Mouse (Mus musculus): ENCODE data around the gene Cirbp. TPM values are rescaled to one million over a fixed set of nuclear protein-coding genes. Genes with fewer than 3 reads are reported as not detected.
A peak's percentile ranks its signal among the peaks of the same experiment; 100 is the strongest.

Gene Cirbp
- polyA plus RNA-seq, 1 experiment from 2014 or later, result 86.7 TPM

DNA sequence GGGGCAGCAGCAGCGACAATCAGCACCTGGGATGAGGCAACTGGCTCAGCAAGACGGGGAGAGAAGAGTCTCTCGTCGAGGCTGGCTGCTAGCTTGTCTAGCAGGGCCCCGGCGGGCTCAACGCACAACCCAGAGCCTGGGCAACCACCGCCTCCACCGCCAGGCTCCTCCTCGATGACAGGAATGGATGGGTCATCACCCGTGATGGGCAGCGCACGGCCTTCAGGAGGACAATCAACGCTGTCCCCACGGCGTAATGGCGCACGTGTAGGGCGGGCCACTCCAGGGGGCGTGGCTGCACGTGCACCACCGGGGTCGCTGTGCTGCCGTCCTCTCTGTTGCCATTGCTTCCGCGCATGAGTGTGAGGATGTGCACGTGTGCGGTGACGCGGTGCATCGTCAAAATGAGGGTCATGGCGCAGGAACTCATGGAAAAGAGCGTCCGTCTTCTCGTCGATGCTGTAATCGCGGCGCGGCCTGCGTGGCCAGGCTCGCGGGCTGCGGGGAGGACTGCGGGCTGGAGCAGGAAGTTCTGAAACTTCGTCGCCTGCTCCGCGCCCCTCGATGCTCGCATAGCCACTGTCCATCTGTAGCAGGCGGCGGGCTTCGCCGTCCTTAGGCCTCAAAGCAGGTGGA, 34.4 kb upstream of the Cirbp start:
- H3K4me2 ChIP-seq, result peak overlapping the region; percentile 8
- no peak overlapping the region for H3K9ac ChIP-seq
- H3K4me1 ChIP-seq (replicated peaks), result peaks cover 35% of the 10 kb centered on the region
- WGBS, result 31% methylated on average over 55 of the region's 55 CpGs
- H3K4me3 ChIP-seq, result no peak overlapping the region
- no peak overlapping the region for H3K27ac ChIP-seq
- ATAC-seq (replicated peaks; ENCODE audit: insufficient number of reproducible peaks, insufficient read depth, low FRiP score, low read depth), result no peak
- H3K9me3 ChIP-seq (replicated peaks), result no peaks in the 10 kb centered on the region
- 0 out of 2 replicates have a peak, but pooled peaks cover 3% of the 10 kb centered on the region for H3K27me3 ChIP-seq
- peaks cover 53% of the 10 kb centered on the region for H3K36me3 ChIP-seq

DNA sequence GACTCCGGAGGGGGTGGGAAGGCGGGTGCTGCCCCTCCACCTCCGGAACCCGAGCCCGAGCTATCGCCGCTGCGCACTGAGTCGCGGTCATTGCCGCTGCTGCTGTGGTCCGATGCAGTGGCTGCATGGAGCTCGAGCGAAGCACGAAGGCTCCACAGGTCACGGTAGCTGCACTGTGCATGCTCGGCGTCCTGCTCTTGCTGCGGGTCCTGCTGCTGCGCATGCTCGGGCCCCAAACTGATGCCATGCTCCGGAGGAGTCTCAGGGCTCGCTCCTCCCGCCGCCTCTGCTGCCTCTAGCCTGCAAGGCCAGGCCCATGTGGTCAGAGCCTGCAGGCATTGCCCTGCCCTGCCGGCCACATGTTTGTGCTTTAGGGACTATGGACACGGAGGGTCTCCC, 33.8 kb upstream of the Cirbp start:
- Histone ChIP-seq H3K9ac (no peak overlapping the region), H3K4me1 (replicated peaks) (peaks cover 40% of the 10 kb centered on the region), H3K27me3 (peaks cover 8% of the 10 kb centered on the region), H3K27ac (no peak overlapping the region), H3K36me3 (peaks cover 47% of the 10 kb centered on the region), H3K9me3 (replicated peaks) (no peaks in the 10 kb centered on the region), H3K4me3 (no peak overlapping the region), H3K4me2 (peak overlapping the region; percentile 8; the same call in 1 of the 2 replicates)
- 65% methylated on average over 27 of the region's 27 CpGs for WGBS
- no peak for ATAC-seq (replicated peaks; ENCODE audit: insufficient number of reproducible peaks, insufficient read depth, low FRiP score, low read depth)

DNA sequence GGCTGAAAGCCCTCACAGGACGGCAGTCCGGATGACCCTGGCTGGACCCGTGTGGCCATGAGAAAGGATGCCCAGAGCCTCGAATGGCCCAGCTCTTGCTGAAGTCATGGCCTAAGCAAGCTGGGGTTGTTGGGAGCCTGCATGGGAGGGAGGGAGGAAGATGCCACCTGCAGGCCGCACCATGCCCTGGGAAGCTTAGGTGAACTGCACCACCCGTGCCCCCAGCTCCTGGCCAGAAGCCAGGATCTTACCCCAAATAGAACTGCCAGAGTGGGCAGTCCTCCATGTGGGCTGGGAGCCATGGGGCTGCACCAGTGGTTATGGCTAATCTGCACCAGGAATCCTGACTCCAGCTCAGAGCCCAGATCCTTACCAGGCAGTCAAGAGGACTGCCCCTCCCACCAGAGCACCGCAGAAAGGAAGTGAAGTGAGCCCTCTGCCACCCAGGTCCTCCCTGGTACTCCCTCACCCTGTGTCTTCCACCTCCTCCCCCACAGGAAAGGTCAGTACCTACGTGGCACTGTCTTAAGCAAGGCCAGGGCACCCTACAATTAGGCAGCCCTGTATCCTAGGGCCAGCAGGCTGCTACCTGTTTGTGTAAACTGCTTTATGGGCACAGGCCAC, 32.4 kb upstream of the Cirbp start:
- peak overlapping the region; percentile 69 for H3K27ac ChIP-seq
- no peak overlapping the region for H3K4me3 ChIP-seq
- H3K4me2 ChIP-seq, result no peak overlapping the region
- peaks cover 18% of the 10 kb centered on the region for H3K27me3 ChIP-seq
- H3K9ac ChIP-seq, result no peak overlapping the region
- H3K9me3 ChIP-seq (replicated peaks), result no peaks in the 10 kb centered on the region
- WGBS, result 56% methylated on average over 8 of the region's 8 CpGs
- ATAC-seq (replicated peaks; ENCODE audit: insufficient number of reproducible peaks, insufficient read depth, low FRiP score, low read depth), result peak; percentile 54
- H3K4me1 ChIP-seq (replicated peaks), result peaks cover 54% of the 10 kb centered on the region
- H3K36me3 ChIP-seq, result peaks cover 33% of the 10 kb centered on the region

DNA sequence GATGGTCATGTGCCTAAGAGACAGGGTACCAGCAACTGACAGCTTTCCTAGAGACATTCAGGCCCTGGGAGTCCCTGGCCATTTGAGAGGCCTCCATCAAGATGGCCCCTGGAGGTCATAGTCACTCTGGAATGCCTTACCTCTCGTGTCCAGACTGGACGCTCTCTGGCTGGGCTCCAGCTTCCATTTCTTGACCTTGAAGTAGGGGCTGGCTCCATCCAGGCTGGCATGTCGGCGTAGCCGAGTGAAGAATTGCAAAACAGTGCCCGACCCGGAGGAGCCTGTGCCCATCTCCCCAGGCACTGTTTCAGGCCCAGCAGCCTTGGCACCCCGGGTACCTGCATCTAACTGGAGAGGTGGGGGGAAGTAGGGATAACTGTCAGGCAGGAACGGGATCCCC, 31.4 kb upstream of the Cirbp start:
- no peak overlapping the region for H3K27ac ChIP-seq
- H3K4me3 ChIP-seq, result no peak overlapping the region
- peaks cover 23% of the 10 kb centered on the region for H3K36me3 ChIP-seq
- H3K9me3 ChIP-seq (replicated peaks), result no peaks in the 10 kb centered on the region
- 77% methylated on average over 9 of the region's 9 CpGs for WGBS
- no peak for ATAC-seq (replicated peaks; ENCODE audit: insufficient number of reproducible peaks, insufficient read depth, low FRiP score, low read depth)
- H3K9ac ChIP-seq, result no peak overlapping the region
- no peak overlapping the region for H3K4me2 ChIP-seq
- H3K4me1 ChIP-seq (replicated peaks), result peaks cover 65% of the 10 kb centered on the region
- peaks cover 22% of the 10 kb centered on the region for H3K27me3 ChIP-seq

- H3K4me1 ChIP-seq (replicated peaks), result peaks cover 69% of the 10 kb centered on the region
- H3K4me2 ChIP-seq, result no peak overlapping the region
- H3K9me3 ChIP-seq (replicated peaks), result no peaks in the 10 kb centered on the region
- H3K27me3 ChIP-seq, result peaks cover 22% of the 10 kb centered on the region
- no peak for ATAC-seq (replicated peaks; ENCODE audit: insufficient number of reproducible peaks, insufficient read depth, low FRiP score, low read depth)
- no peak overlapping the region for H3K27ac ChIP-seq
- 85% methylated on average over 10 of the region's 10 CpGs for WGBS
- no peak overlapping the region for H3K4me3 ChIP-seq
- H3K36me3 ChIP-seq, result peaks cover 15% of the 10 kb centered on the region
- no peak overlapping the region for H3K9ac ChIP-seq
These were observed 30.6 kb upstream of the Cirbp start for GRCm38 (mm10) chr10:80135161-80135560.

DNA sequence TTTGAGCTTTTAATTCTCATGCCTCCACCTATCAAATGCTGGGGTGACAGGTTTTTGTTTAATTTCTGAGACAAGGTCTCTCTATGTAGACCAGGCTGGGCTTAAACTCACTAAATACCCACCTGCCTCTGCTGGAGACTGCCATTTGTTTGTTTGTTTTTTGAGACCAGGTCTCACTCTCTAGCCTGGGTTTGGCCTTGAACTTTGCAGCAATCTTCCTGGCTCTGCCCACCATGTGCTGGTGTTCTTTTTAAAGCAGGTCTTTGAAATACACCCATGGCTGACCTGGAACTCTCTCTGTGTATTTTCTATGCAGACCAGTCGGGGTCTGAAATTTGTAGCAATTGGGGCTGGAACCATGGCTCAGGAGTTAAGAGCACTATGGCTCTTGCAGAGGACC, 30.1 kb upstream of the Cirbp start:
- Histone ChIP-seq H3K9ac (no peak overlapping the region), H3K4me1 (replicated peaks) (peaks cover 69% of the 10 kb centered on the region), H3K4me2 (no peak overlapping the region), H3K36me3 (peaks cover 10% of the 10 kb centered on the region), H3K27me3 (peaks cover 22% of the 10 kb centered on the region), H3K27ac (no peak overlapping the region), H3K9me3 (replicated peaks) (no peaks in the 10 kb centered on the region), H3K4me3 (no peak overlapping the region)
- 100% methylated on average over 1 of the region's 1 CpGs for whole genome bisulfite sequencing
- no peak for ATAC-seq (replicated peaks; ENCODE audit: insufficient number of reproducible peaks, insufficient read depth, low FRiP score, low read depth)

DNA sequence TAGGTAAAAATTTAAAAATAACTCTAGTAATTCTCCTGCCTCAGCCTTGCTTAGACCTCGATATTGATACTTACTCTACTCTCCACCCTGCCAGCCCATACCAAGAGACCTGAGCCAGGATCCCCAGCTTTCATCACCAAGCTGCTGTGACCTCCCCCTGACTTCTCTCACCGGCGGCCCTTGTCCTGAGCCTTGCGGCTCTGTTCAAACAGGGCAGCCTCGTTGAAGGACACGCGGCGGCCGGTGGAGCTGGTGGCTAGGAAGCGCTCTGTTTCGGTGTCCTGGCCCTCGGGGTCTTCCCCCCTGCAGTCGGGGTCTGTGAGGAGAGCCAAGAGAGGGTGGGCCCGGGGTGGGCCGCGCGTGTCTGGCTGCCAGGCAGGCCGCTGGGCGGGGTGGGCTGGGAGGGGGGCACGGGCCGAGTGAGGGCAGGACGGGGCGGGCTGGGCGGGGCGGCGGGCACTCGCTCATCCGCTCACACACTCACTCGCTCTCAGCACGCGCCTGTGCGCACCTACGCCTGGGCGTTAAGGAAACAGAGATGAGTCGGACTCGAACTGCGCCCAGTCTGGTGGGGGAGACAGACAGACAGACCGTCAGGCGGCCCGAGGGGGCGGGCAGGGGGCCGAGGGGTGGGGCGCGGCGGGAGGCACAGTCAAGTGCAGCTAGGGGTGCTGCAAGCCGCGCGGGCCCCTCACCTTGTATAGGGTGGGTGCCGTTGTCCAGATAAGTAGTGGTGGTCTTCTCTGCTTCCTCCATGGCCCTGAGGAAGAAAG, 29.4 kb upstream of the Cirbp start:
- Histone ChIP-seq H3K9ac (0 out of 2 replicates have a peak overlapping the region, but pooled peaks have one; percentile 15), H3K27ac (no peak overlapping the region), H3K4me2 (peak overlapping the region; percentile 99), H3K36me3 (peaks cover 3% of the 10 kb centered on the region; the same call in 1 of the 2 replicates), H3K4me1 (replicated peaks) (peaks cover 68% of the 10 kb centered on the region), H3K27me3 (peaks cover 22% of the 10 kb centered on the region), H3K9me3 (replicated peaks) (no peaks in the 10 kb centered on the region), H3K4me3 (peak overlapping the region; percentile 66)
- 15% methylated on average over 46 of the region's 49 CpGs for WGBS
- ATAC-seq (replicated peaks; ENCODE audit: insufficient number of reproducible peaks, insufficient read depth, low FRiP score, low read depth), result no peak

DNA sequence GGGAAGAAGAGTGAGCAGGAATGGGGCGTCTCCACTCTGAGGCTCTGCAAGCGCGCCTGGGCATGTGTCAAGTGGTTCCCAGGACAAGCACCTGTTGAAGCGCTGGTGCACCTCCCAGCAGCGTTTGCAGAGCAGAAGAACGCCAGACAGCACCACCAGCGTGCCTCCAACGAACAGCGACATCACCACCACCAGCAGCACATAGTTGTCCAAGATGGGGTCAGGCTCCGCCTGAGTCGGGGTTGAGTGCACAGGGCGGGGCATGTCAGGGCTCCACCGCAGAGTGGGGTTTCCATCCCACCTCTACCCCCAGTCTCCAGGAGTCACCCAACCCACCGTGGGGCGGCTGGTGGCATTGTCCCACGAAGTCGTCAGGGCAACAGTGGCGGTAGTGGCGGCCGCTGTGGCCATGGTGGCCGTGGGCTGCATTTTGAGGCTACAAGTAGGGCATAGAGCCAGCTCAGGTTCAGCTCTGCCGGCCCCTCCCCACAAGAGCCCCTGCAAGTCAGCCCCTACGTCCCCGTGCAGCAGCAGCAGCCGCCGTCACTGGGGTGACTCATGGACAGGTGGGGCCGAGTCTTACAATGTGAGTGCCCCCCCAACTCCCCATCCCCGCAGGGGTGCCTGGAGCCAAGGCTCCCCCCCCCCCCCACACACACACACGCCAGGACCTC, 28.7 kb upstream of the Cirbp start:
- Histone ChIP-seq H3K9ac (peak overlapping the region; percentile 43), H3K9me3 (replicated peaks) (no peaks in the 10 kb centered on the region), H3K4me3 (peak overlapping the region; percentile 66), H3K4me2 (peak overlapping the region; percentile 99), H3K4me1 (replicated peaks) (peaks cover 69% of the 10 kb centered on the region), H3K27ac (no peak overlapping the region), H3K27me3 (peaks cover 22% of the 10 kb centered on the region), H3K36me3 (no peaks in the 10 kb centered on the region)
- ATAC-seq (replicated peaks; ENCODE audit: insufficient number of reproducible peaks, insufficient read depth, low FRiP score, low read depth), result no peak
- 7% methylated on average over 29 of the region's 29 CpGs for WGBS

- Histone ChIP-seq H3K27ac (no peak overlapping the region), H3K27me3 (peaks cover 22% of the 10 kb centered on the region), H3K4me3 (peak overlapping the region; percentile 66), H3K9me3 (replicated peaks) (no peaks in the 10 kb centered on the region), H3K36me3 (no peaks in the 10 kb centered on the region), H3K9ac (peak overlapping the region; percentile 67), H3K4me2 (peak overlapping the region; percentile 99), H3K4me1 (replicated peaks) (peaks cover 68% of the 10 kb centered on the region)
- WGBS, result 8% methylated on average over 33 of the region's 33 CpGs
- no peak for ATAC-seq (replicated peaks; ENCODE audit: insufficient number of reproducible peaks, insufficient read depth, low FRiP score, low read depth)
These were observed 27.9 kb upstream of the Cirbp start for GRCm38 (mm10) chr10:80137626-80138552.

Data from heart, embryonic 15.5 days (tissue).